Mouse (Mus musculus) embryonic facial prominence, embryonic 12.5 days (tissue): ENCODE measurements at regions not wholly inside any gene's neighbourhood (a gene's known extent, or its start where the extent isn't known, plus 50 kb on each side); places are given as distances from the start of the nearest gene placed in this dataset.

Experiments
- ATAC-seq: fragments of 200-750 bp; cut with Nextera tagmentation; 2 replicates; pipeline ENCODE4 v1.8.0; 2017; ENCODE audit not compliant: insufficient number of reproducible peaks, insufficient read depth, low FRiP score, low TSS enrichment
- H3K27ac ChIP-seq: fragments of 300-500 bp; sonication (generic); 2 replicates; pipeline ENCODE4 v1.5.1; 2016; ENCODE audit warnings: mild to moderate bottlenecking
- H3K27me3 ChIP-seq: fragments of 300-500 bp; sonication (generic); 2 replicates; pipeline ENCODE4 v1.6.1; 2016; ENCODE audit warnings: mild to moderate bottlenecking, moderate library complexity
- H3K36me3 ChIP-seq: fragments of 300-500 bp; sonication (generic); 2 replicates; pipeline ENCODE4 v1.6.1; 2016; ENCODE audit warnings: mild to moderate bottlenecking
- H3K4me1 ChIP-seq: fragments of 300-500 bp; sonication (generic); 2 replicates; pipeline ENCODE4 v1.6.1; 2016
- H3K4me2 ChIP-seq: fragments of 300-500 bp; sonication (generic); replicated peaks from 2 replicates; pipeline ENCODE4 v1.6.1; 2016; ENCODE audit warnings: mild to moderate bottlenecking, moderate library complexity
- H3K4me3 ChIP-seq: fragments of 300-500 bp; sonication (generic); 2 replicates; pipeline ENCODE4 v1.5.1; 2016; ENCODE audit warnings: mild to moderate bottlenecking
- H3K9ac ChIP-seq: fragments of 300-500 bp; sonication (generic); 2 replicates; pipeline ENCODE4 v1.6.1; 2016; ENCODE audit warnings: mild to moderate bottlenecking, moderate library complexity
- H3K9me3 ChIP-seq: fragments of 300-500 bp; sonication (generic); 2 replicates; pipeline ENCODE4 v1.6.1; 2016; ENCODE audit warnings: mild to moderate bottlenecking, moderate library complexity
- WGBS: fragments of 180-500 bp; shearing (Covaris S2); methylation state at CpG from one replicate; pipeline ENCODE4 v1.1.7; 2016; 5-methylcytosine and 5-hydroxymethylcytosine counted together

GRCm38 (mm10) chr4:106157451-106158179, 158.4 kb upstream of the Usp24 start:
- no peaks in the 10 kb centered on the region for H3K27me3 ChIP-seq
- H3K9me3 ChIP-seq, result no peaks in the 10 kb centered on the region
- H3K9ac ChIP-seq, result no peak overlapping the region
- no peak overlapping the region for H3K27ac ChIP-seq
- no peaks in the 10 kb centered on the region for H3K4me1 ChIP-seq
- no peak for ATAC-seq
- no peak overlapping the region for H3K4me3 ChIP-seq
- no peak overlapping the region for H3K4me2 ChIP-seq
- 83% methylated on average over 9 of the region's 9 CpGs for WGBS
- no peaks in the 10 kb centered on the region for H3K36me3 ChIP-seq

- Histone ChIP-seq H3K4me1 (no peaks in the 10 kb centered on the region), H3K27me3 (no peaks in the 10 kb centered on the region), H3K4me2 (no peak overlapping the region), H3K36me3 (no peaks in the 10 kb centered on the region), H3K4me3 (no peak overlapping the region), H3K27ac (no peak overlapping the region), H3K9ac (no peak overlapping the region), H3K9me3 (0 out of 2 replicates have a peak, but pooled peaks cover 3% of the 10 kb centered on the region)
- WGBS, result 41% methylated on average over 2 of the region's 2 CpGs
- ATAC-seq, result no peak
Observed at GRCm38 (mm10) chr4:106161592-106161991, 154.4 kb upstream of the Usp24 start.

- Histone ChIP-seq H3K9me3 (0 out of 2 replicates have a peak, but pooled peaks cover 3% of the 10 kb centered on the region), H3K9ac (no peak overlapping the region), H3K36me3 (no peaks in the 10 kb centered on the region), H3K4me2 (no peak overlapping the region), H3K4me1 (peaks cover 5% of the 10 kb centered on the region; the same call in 1 of the 2 replicates), H3K4me3 (no peak overlapping the region), H3K27ac (no peak overlapping the region), H3K27me3 (no peaks in the 10 kb centered on the region)
- 41% methylated on average over 1 of the region's 1 CpGs for WGBS
- no peak for ATAC-seq
Observed at GRCm38 (mm10) chr4:106162551-106162950, 153.5 kb upstream of the Usp24 start.

GRCm38 (mm10) chr4:106163220-106163619, 152.8 kb upstream of the Usp24 start:
- H3K4me2 ChIP-seq, result no peak overlapping the region
- ATAC-seq, result no peak

GRCm38 (mm10) chr4:106167716-106168115, 148.3 kb upstream of the Usp24 start:
- WGBS, result 73% methylated on average over 4 of the region's 4 CpGs
- Histone ChIP-seq H3K4me1 (peaks cover 10% of the 10 kb centered on the region; the same call in 1 of the 2 replicates), H3K27me3 (no peaks in the 10 kb centered on the region), H3K4me2 (no peak overlapping the region), H3K9ac (no peak overlapping the region), H3K4me3 (no peak overlapping the region), H3K9me3 (0 out of 2 replicates have a peak, but pooled peaks cover 3% of the 10 kb centered on the region), H3K36me3 (no peaks in the 10 kb centered on the region), H3K27ac (no peak overlapping the region)
- ATAC-seq, result no peak

More at GRCm38 (mm10) chr4:106163220-106163619, 152.8 kb upstream of the Usp24 start:
- no peak overlapping the region for H3K27ac ChIP-seq
- H3K4me3 ChIP-seq, result no peak overlapping the region
- no peak overlapping the region for H3K9ac ChIP-seq
- H3K9me3 ChIP-seq, result 0 out of 2 replicates have a peak, but pooled peaks cover 3% of the 10 kb centered on the region
- no peaks in the 10 kb centered on the region for H3K27me3 ChIP-seq
- H3K4me1 ChIP-seq, result peaks cover 10% of the 10 kb centered on the region; the same call in 1 of the 2 replicates
- no peaks in the 10 kb centered on the region for H3K36me3 ChIP-seq

GRCm38 (mm10) chr4:106168741-106169140, 147.3 kb upstream of the Usp24 start:
- Histone ChIP-seq H3K27me3 (no peaks in the 10 kb centered on the region), H3K9me3 (0 out of 2 replicates have a peak, but pooled peaks cover 3% of the 10 kb centered on the region), H3K4me3 (no peak overlapping the region), H3K4me2 (no peak overlapping the region), H3K4me1 (peaks cover 10% of the 10 kb centered on the region; the same call in 1 of the 2 replicates), H3K27ac (no peak overlapping the region), H3K36me3 (no peaks in the 10 kb centered on the region), H3K9ac (no peak overlapping the region)
- ATAC-seq, result no peak
- 59% methylated on average over 6 of the region's 6 CpGs for whole genome bisulfite sequencing

- H3K4me1 ChIP-seq, result peaks cover 10% of the 10 kb centered on the region; the same call in 1 of the 2 replicates
- no peak overlapping the region for H3K27ac ChIP-seq
- 96% methylated on average over 4 of the region's 4 CpGs for WGBS
- no peak for ATAC-seq
- H3K9ac ChIP-seq, result no peak overlapping the region
- no peak overlapping the region for H3K4me2 ChIP-seq
- H3K27me3 ChIP-seq, result no peaks in the 10 kb centered on the region
- no peaks in the 10 kb centered on the region for H3K36me3 ChIP-seq
- H3K9me3 ChIP-seq, result 0 out of 2 replicates have a peak, but pooled peaks cover 3% of the 10 kb centered on the region
- no peak overlapping the region for H3K4me3 ChIP-seq
Observed at GRCm38 (mm10) chr4:106169466-106169865, 146.5 kb upstream of the Usp24 start.

GRCm38 (mm10) chr4:106170731-106171130, 145.3 kb upstream of the Usp24 start:
- no peak for ATAC-seq
- WGBS, result 88% methylated on average over 8 of the region's 8 CpGs
- H3K4me3 ChIP-seq, result no peak overlapping the region

GRCm38 (mm10) chr4:106175352-106175751, 140.7 kb upstream of the Usp24 start:
- WGBS, result 81% methylated on average over 5 of the region's 5 CpGs

More at GRCm38 (mm10) chr4:106170731-106171130, 145.3 kb upstream of the Usp24 start:
- Histone ChIP-seq H3K4me1 (peaks cover 10% of the 10 kb centered on the region; the same call in 1 of the 2 replicates), H3K9ac (no peak overlapping the region), H3K9me3 (0 out of 2 replicates have a peak, but pooled peaks cover 3% of the 10 kb centered on the region), H3K4me2 (no peak overlapping the region), H3K27me3 (no peaks in the 10 kb centered on the region), H3K27ac (no peak overlapping the region), H3K36me3 (no peaks in the 10 kb centered on the region)

GRCm38 (mm10) chr4:106185745-106186501, 130.1 kb upstream of the Usp24 start:
- peaks cover 4% of the 10 kb centered on the region; the same call in 1 of the 2 replicates for H3K4me1 ChIP-seq
- no peak overlapping the region for H3K4me2 ChIP-seq
- H3K4me3 ChIP-seq, result no peak overlapping the region
- 73% methylated on average over 13 of the region's 13 CpGs for WGBS
- no peaks in the 10 kb centered on the region for H3K36me3 ChIP-seq
- no peaks in the 10 kb centered on the region for H3K9me3 ChIP-seq
- no peak for ATAC-seq
- H3K27ac ChIP-seq, result peak overlapping the region; percentile 26; the same call in 1 of the 2 replicates
- H3K9ac ChIP-seq, result no peak overlapping the region
- H3K27me3 ChIP-seq, result no peaks in the 10 kb centered on the region

More at GRCm38 (mm10) chr4:106175352-106175751, 140.7 kb upstream of the Usp24 start:
- no peak overlapping the region for H3K9ac ChIP-seq
- H3K36me3 ChIP-seq, result no peaks in the 10 kb centered on the region
- H3K27me3 ChIP-seq, result no peaks in the 10 kb centered on the region
- H3K4me2 ChIP-seq, result no peak overlapping the region
- ATAC-seq, result no peak
- no peaks in the 10 kb centered on the region for H3K4me1 ChIP-seq
- no peaks in the 10 kb centered on the region for H3K9me3 ChIP-seq
- H3K4me3 ChIP-seq, result no peak overlapping the region
- no peak overlapping the region for H3K27ac ChIP-seq

- 82% methylated on average over 7 of the region's 7 CpGs for WGBS
- H3K27ac ChIP-seq, result no peak overlapping the region
- no peak overlapping the region for H3K4me3 ChIP-seq
Observed at GRCm38 (mm10) chr4:106186684-106187083, 129.3 kb upstream of the Usp24 start.

More at GRCm38 (mm10) chr4:106186684-106187083, 129.3 kb upstream of the Usp24 start:
- Histone ChIP-seq H3K27me3 (no peaks in the 10 kb centered on the region), H3K36me3 (no peaks in the 10 kb centered on the region), H3K4me1 (peaks cover 4% of the 10 kb centered on the region; the same call in 1 of the 2 replicates), H3K9ac (no peak overlapping the region), H3K4me2 (no peak overlapping the region), H3K9me3 (no peaks in the 10 kb centered on the region)
- no peak for ATAC-seq
